Mouse (Mus musculus): ENCODE results near the gene Plce1. TPM values are rescaled to one million over a fixed set of nuclear protein-coding genes. Genes with fewer than 3 reads are reported as not detected.

The Plce1 gene
- polyA plus RNA-seq, 1 experiment from 2014 or later = 2.7 TPM

- H3K9me3 ChIP-seq = no peaks in the 10 kb centered on the region
- H3K36me3 ChIP-seq (replicated peaks) = no peaks in the 10 kb centered on the region
- 84% methylated on average over 3 of the region's 3 CpGs for WGBS
- peaks cover 5% of the 10 kb centered on the region for H3K4me1 ChIP-seq
- DNase-seq (ENCODE audit: low spot score) = no peak
- no peaks in the 10 kb centered on the region for H3K27me3 ChIP-seq (replicated peaks; ENCODE audit: low read depth, poor library complexity, severe bottlenecking)
- no peak overlapping the region for H3K27ac ChIP-seq (replicated peaks)
- no peak overlapping the region for H3K4me3 ChIP-seq
These were observed 118.1 kb downstream of the Plce1 start for GRCm38 (mm10) chr19:38599001-38599400.

GRCm38 (mm10) chr19:38601127-38601526 is 120.2 kb downstream of the Plce1 start:
- Histone ChIP-seq H3K4me3 (no peak overlapping the region), H3K36me3 (replicated peaks) (no peaks in the 10 kb centered on the region), H3K4me1 (peaks cover 5% of the 10 kb centered on the region), H3K27ac (replicated peaks) (no peak overlapping the region), H3K9me3 (no peaks in the 10 kb centered on the region), H3K27me3 (replicated peaks; ENCODE audit: low read depth, poor library complexity, severe bottlenecking) (no peaks in the 10 kb centered on the region)
- DNase-seq (ENCODE audit: low spot score) = no peak
- WGBS = 77% methylated on average over 5 of the region's 5 CpGs

GRCm38 (mm10) chr19:38602811-38603210 is 121.9 kb downstream of the Plce1 start:
- Histone ChIP-seq H3K27ac (replicated peaks) (no peak overlapping the region), H3K27me3 (replicated peaks; ENCODE audit: low read depth, poor library complexity, severe bottlenecking) (no peaks in the 10 kb centered on the region), H3K36me3 (replicated peaks) (no peaks in the 10 kb centered on the region), H3K4me3 (no peak overlapping the region), H3K4me1 (peaks cover 5% of the 10 kb centered on the region), H3K9me3 (no peaks in the 10 kb centered on the region)
- 79% methylated on average over 9 of the region's 9 CpGs for WGBS
- DNase-seq (ENCODE audit: low spot score) = peak; percentile 19

- no peak overlapping the region for H3K27ac ChIP-seq (replicated peaks)
- H3K9me3 ChIP-seq = no peaks in the 10 kb centered on the region
- no peaks in the 10 kb centered on the region for H3K36me3 ChIP-seq (replicated peaks)
- DNase-seq (ENCODE audit: low spot score) = no peak
- peaks cover 5% of the 10 kb centered on the region for H3K4me1 ChIP-seq
- 91% methylated on average over 5 of the region's 5 CpGs for WGBS
- H3K27me3 ChIP-seq (replicated peaks; ENCODE audit: low read depth, poor library complexity, severe bottlenecking) = no peaks in the 10 kb centered on the region
- no peak overlapping the region for H3K4me3 ChIP-seq
These were observed 126.3 kb downstream of the Plce1 start for GRCm38 (mm10) chr19:38607236-38607635.

- no peaks in the 10 kb centered on the region for H3K4me1 ChIP-seq
- no peak overlapping the region for H3K27ac ChIP-seq (replicated peaks)
- H3K36me3 ChIP-seq (replicated peaks) = no peaks in the 10 kb centered on the region
- no peak overlapping the region for H3K4me3 ChIP-seq
- DNase-seq (ENCODE audit: low spot score) = no peak
- no peaks in the 10 kb centered on the region for H3K9me3 ChIP-seq
- WGBS = 91% methylated on average over 8 of the region's 8 CpGs
- no peaks in the 10 kb centered on the region for H3K27me3 ChIP-seq (replicated peaks; ENCODE audit: low read depth, poor library complexity, severe bottlenecking)
These were observed 128.2 kb downstream of the Plce1 start for GRCm38 (mm10) chr19:38608951-38609654.

DNA sequence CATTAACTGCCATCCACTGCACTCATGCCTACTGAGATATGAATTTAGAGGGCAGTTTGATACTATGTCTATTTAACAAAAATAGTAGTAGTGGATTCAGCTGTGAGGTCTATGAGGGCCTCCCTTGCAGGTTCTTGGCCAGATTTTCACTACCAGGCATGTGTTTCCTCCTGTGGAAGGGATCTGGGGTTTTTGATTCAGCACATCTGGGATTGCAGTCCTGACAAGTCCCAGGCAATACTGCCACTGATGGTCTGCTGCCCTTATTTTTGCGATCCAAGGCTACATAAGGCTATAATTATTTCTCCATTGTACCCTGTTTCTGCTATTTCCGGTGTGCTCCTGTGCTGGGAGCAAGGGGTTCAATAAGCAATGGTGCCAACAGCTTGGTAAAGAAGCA is 129.4 kb downstream of the Plce1 start:
- H3K27ac ChIP-seq (replicated peaks) = no peak overlapping the region
- no peaks in the 10 kb centered on the region for H3K36me3 ChIP-seq (replicated peaks)
- H3K4me3 ChIP-seq = no peak overlapping the region
- H3K9me3 ChIP-seq = no peaks in the 10 kb centered on the region
- 90% methylated on average over 2 of the region's 2 CpGs for WGBS
- no peaks in the 10 kb centered on the region for H3K27me3 ChIP-seq (replicated peaks; ENCODE audit: low read depth, poor library complexity, severe bottlenecking)
- no peaks in the 10 kb centered on the region for H3K4me1 ChIP-seq
- no peak for DNase-seq (ENCODE audit: low spot score)

DNA sequence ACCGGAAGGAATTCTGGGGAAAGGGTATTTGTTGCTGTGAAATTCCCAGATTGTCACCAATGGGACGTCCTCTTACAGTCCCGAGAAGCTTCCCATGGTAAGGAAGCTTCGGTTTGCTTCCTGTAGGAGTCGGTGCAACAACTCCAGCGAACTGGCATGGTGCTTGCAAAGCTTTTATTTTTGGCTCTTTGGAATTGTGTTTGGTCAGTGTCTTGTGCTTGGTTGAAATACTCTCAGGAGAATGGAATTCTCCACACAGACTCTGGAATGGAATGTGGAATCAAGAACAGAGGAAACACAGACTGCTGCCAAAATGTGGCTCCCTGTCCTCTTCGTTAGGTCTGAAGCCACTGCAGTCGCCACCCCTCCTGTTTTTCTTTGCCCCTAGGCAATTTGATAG is 129.9 kb downstream of the Plce1 start:
- 86% methylated on average over 8 of the region's 8 CpGs for WGBS
- Histone ChIP-seq H3K9me3 (no peaks in the 10 kb centered on the region), H3K27me3 (replicated peaks; ENCODE audit: low read depth, poor library complexity, severe bottlenecking) (no peaks in the 10 kb centered on the region), H3K27ac (replicated peaks) (no peak overlapping the region), H3K36me3 (replicated peaks) (no peaks in the 10 kb centered on the region), H3K4me3 (no peak overlapping the region), H3K4me1 (no peaks in the 10 kb centered on the region)
- DNase-seq (ENCODE audit: low spot score) = no peak

DNA sequence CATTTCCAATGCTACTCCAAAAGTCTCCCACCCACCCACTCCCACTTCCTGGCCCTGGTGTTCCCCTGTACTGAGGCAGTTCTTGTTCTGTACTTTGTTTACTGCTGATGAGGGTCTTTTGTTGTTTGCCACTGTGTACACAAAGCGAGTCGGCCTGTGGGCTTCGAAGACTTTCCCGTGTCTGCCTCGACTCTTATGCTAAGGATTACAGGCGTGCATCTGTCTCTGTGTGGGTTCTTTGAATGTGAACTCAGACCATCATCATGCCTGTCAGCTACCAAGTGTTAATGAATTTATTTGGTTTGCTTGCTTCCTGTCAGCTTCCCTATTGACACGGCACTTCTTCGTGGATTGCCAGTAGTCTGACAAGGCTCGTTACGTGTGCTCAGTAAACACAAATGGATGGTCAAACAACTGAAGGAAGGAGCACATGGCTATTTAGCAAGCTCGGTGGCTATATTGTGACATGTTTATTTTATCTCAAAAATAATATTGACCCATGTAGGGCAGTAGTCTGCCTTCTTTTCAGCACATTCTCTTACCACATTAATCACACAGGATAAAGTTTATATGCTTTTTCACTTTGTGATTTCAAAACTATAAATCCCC is 133.3 kb downstream of the Plce1 start:
- no peak for DNase-seq (ENCODE audit: low spot score)
- no peak overlapping the region for H3K4me3 ChIP-seq
- H3K27me3 ChIP-seq (replicated peaks; ENCODE audit: low read depth, poor library complexity, severe bottlenecking) = no peaks in the 10 kb centered on the region
- H3K36me3 ChIP-seq (replicated peaks) = no peaks in the 10 kb centered on the region
- no peaks in the 10 kb centered on the region for H3K9me3 ChIP-seq
- H3K4me1 ChIP-seq = no peaks in the 10 kb centered on the region
- H3K27ac ChIP-seq (replicated peaks) = no peak overlapping the region
- WGBS = 69% methylated on average over 11 of the region's 11 CpGs

DNA sequence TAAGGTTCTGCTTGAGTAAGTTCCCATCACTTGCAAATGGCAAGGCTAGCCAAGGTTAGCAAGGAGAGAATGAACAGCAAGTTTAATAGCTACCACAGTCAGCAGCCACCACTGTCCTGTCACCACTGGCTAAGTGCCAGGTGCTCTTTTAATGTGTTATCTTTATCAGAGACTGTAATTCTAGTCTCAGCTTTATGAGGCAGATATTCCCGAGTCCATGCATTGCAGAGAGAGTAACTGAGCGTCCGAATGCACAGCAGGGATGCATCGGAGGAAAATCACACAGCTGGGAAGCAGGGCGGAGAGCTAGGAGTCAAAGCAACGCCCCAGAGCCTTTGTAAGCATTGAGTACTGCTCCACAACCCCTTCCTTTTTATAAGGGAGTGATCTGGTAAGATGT is 134.4 kb downstream of the Plce1 start:
- H3K4me1 ChIP-seq = no peaks in the 10 kb centered on the region
- no peak overlapping the region for H3K27ac ChIP-seq (replicated peaks)
- DNase-seq (ENCODE audit: low spot score) = no peak
- no peak overlapping the region for H3K4me3 ChIP-seq
- WGBS = 65% methylated on average over 6 of the region's 6 CpGs
- H3K36me3 ChIP-seq (replicated peaks) = no peaks in the 10 kb centered on the region
- no peaks in the 10 kb centered on the region for H3K27me3 ChIP-seq (replicated peaks; ENCODE audit: low read depth, poor library complexity, severe bottlenecking)
- no peaks in the 10 kb centered on the region for H3K9me3 ChIP-seq

- Histone ChIP-seq H3K27me3 (replicated peaks; ENCODE audit: low read depth, poor library complexity, severe bottlenecking) (no peaks in the 10 kb centered on the region), H3K27ac (replicated peaks) (no peak overlapping the region), H3K4me1 (0 out of 2 replicates have a peak, but pooled peaks cover 10% of the 10 kb centered on the region), H3K4me3 (no peak overlapping the region), H3K36me3 (replicated peaks) (no peaks in the 10 kb centered on the region), H3K9me3 (no peaks in the 10 kb centered on the region)
- WGBS = 90% methylated on average over 4 of the region's 4 CpGs
- DNase-seq (ENCODE audit: low spot score) = no peak
These were observed 139.2 kb downstream of the Plce1 start for GRCm38 (mm10) chr19:38620134-38620533.

GRCm38 (mm10) chr19:38621546-38621945 is 140.6 kb downstream of the Plce1 start:
- Histone ChIP-seq H3K27me3 (replicated peaks; ENCODE audit: low read depth, poor library complexity, severe bottlenecking) (no peaks in the 10 kb centered on the region), H3K36me3 (replicated peaks) (no peaks in the 10 kb centered on the region), H3K4me1 (0 out of 2 replicates have a peak, but pooled peaks cover 10% of the 10 kb centered on the region), H3K4me3 (no peak overlapping the region), H3K27ac (replicated peaks) (no peak overlapping the region), H3K9me3 (no peaks in the 10 kb centered on the region)
- WGBS = 88% methylated on average over 10 of the region's 10 CpGs
- no peak for DNase-seq (ENCODE audit: low spot score)

- Histone ChIP-seq H3K9me3 (no peaks in the 10 kb centered on the region), H3K36me3 (replicated peaks) (no peaks in the 10 kb centered on the region), H3K27me3 (replicated peaks; ENCODE audit: low read depth, poor library complexity, severe bottlenecking) (no peaks in the 10 kb centered on the region), H3K27ac (replicated peaks) (no peak overlapping the region), H3K4me1 (peaks cover 13% of the 10 kb centered on the region; the same call in 1 of the 2 replicates), H3K4me3 (no peak overlapping the region)
- no peak for DNase-seq (ENCODE audit: low spot score)
- WGBS = 80% methylated on average over 9 of the region's 9 CpGs
These were observed 145.5 kb downstream of the Plce1 start for GRCm38 (mm10) chr19:38626246-38627015.

All from embryonic facial prominence, embryonic 10.5 days (tissue).